Mouse (Mus musculus) kidney, embryonic 15.5 days (tissue): ENCODE data around the gene Babam2. TPM values are rescaled to one million over a fixed set of nuclear protein-coding genes. Genes with fewer than 3 reads are reported as not detected.

Experiments used
- ATAC-seq: fragments of 200-750 bp; cut with Nextera tagmentation; replicated peaks from 2 replicates; pipeline ENCODE4 v1.8.0; 2017; ENCODE audit warnings: moderate TSS enrichment; ENCODE audit not compliant: low FRiP score
- H3K27ac ChIP-seq: fragments of 300-500 bp; sonication (generic); 2 replicates; pipeline ENCODE4 v1.5.1; 2015; ENCODE audit warnings: mild to moderate bottlenecking, inconsistent platforms
- H3K27me3 ChIP-seq: fragments of 300-500 bp; sonication (generic); 2 replicates; pipeline ENCODE4 v1.6.1; 2015; ENCODE audit warnings: inconsistent platforms
- H3K36me3 ChIP-seq: fragments of 300-500 bp; sonication (generic); 2 replicates; pipeline ENCODE4 v1.6.1; 2015; ENCODE audit warnings: inconsistent platforms
- H3K4me1 ChIP-seq: fragments of 300-500 bp; sonication (generic); 2 replicates; pipeline ENCODE4 v1.6.1; 2015; ENCODE audit warnings: inconsistent platforms
- H3K4me2 ChIP-seq: fragments of 300-500 bp; sonication (generic); 2 replicates; pipeline ENCODE4 v1.6.1; 2015; ENCODE audit warnings: moderate library complexity, mild to moderate bottlenecking, inconsistent platforms
- H3K4me3 ChIP-seq: fragments of 300-500 bp; sonication (generic); replicated peaks from 2 replicates; pipeline ENCODE4 v1.5.1; 2015; ENCODE audit warnings: mild to moderate bottlenecking, inconsistent platforms
- H3K9ac ChIP-seq: fragments of 300-500 bp; sonication (generic); 2 replicates; pipeline ENCODE4 v1.6.1; 2015; ENCODE audit warnings: mild to moderate bottlenecking, inconsistent platforms
- H3K9me3 ChIP-seq: fragments of 300-500 bp; sonication (generic); replicated peaks from 2 replicates; pipeline ENCODE4 v1.6.1; 2016; ENCODE audit warnings: inconsistent platforms
- WGBS: fragments of 180-500 bp; shearing (Covaris S2); methylation state at CpG from one replicate; pipeline ENCODE4 v1.1.7; 2015; ENCODE audit warnings: mixed read lengths; 5-methylcytosine and 5-hydroxymethylcytosine counted together
- polyA plus RNA-seq: library from polyadenylated mRNA; unstranded; fragments of >200 nt; fragmentation: Nextera tagmentation; extraction: Ambion mirVana; gene quantifications from 2 replicates; pipeline ENCODE4 v1.2.1, GENCODE M21; 2015

Babam2 gene
- polyA plus RNA-seq, 1 experiment from 2014 or later: 83.2 TPM

GRCm38 (mm10) chr5:31987541-31988307 lies 290.2 kb downstream of the Babam2 start:
- peak overlapping the region; percentile 19; the same call in 1 of the 2 replicates for H3K27ac ChIP-seq
- H3K27me3 ChIP-seq: no peaks in the 10 kb centered on the region
- 81% methylated on average over 11 of the region's 11 CpGs for WGBS
- no peaks in the 10 kb centered on the region for H3K9me3 ChIP-seq
- H3K4me2 ChIP-seq: no peak overlapping the region
- peaks cover 4% of the 10 kb centered on the region; the same call in 1 of the 2 replicates for H3K4me1 ChIP-seq
- peak; percentile 78; the same call in 1 of the 2 replicates for ATAC-seq
- no peak overlapping the region for H3K9ac ChIP-seq
- H3K4me3 ChIP-seq: no peak overlapping the region
- H3K36me3 ChIP-seq: no peaks in the 10 kb centered on the region

- 57% methylated on average over 4 of the region's 4 CpGs for WGBS
- Histone ChIP-seq H3K4me2 (no peak overlapping the region), H3K4me1 (no peaks in the 10 kb centered on the region), H3K4me3 (no peak overlapping the region), H3K9me3 (no peaks in the 10 kb centered on the region), H3K36me3 (no peaks in the 10 kb centered on the region), H3K27ac (no peak overlapping the region), H3K9ac (no peak overlapping the region), H3K27me3 (no peaks in the 10 kb centered on the region)
- ATAC-seq: no peak
Measured at GRCm38 (mm10) chr5:31997189-31997954, 299.9 kb downstream of the Babam2 start.

- H3K4me2 ChIP-seq: no peak overlapping the region
- no peak overlapping the region for H3K27ac ChIP-seq
- ATAC-seq: no peak
- WGBS: 74% methylated on average over 2 of the region's 2 CpGs
- H3K36me3 ChIP-seq: no peaks in the 10 kb centered on the region
- no peaks in the 10 kb centered on the region for H3K4me1 ChIP-seq
- H3K9ac ChIP-seq: no peak overlapping the region
- H3K27me3 ChIP-seq: no peaks in the 10 kb centered on the region
- no peak overlapping the region for H3K4me3 ChIP-seq
- H3K9me3 ChIP-seq: no peaks in the 10 kb centered on the region
Measured at GRCm38 (mm10) chr5:31998806-31999205, 301.3 kb downstream of the Babam2 start.

GRCm38 (mm10) chr5:32000076-32000475 lies 302.6 kb downstream of the Babam2 start:
- no peak overlapping the region for H3K9ac ChIP-seq
- no peaks in the 10 kb centered on the region for H3K27me3 ChIP-seq
- no peak overlapping the region for H3K4me2 ChIP-seq
- H3K9me3 ChIP-seq: no peaks in the 10 kb centered on the region
- no peaks in the 10 kb centered on the region for H3K4me1 ChIP-seq
- 59% methylated on average over 3 of the region's 3 CpGs for WGBS
- H3K27ac ChIP-seq: no peak overlapping the region
- H3K36me3 ChIP-seq: no peaks in the 10 kb centered on the region
- no peak overlapping the region for H3K4me3 ChIP-seq
- ATAC-seq: no peak

GRCm38 (mm10) chr5:32001266-32001665 lies 303.8 kb downstream of the Babam2 start:
- Histone ChIP-seq H3K9ac (no peak overlapping the region), H3K4me1 (no peaks in the 10 kb centered on the region), H3K9me3 (no peaks in the 10 kb centered on the region), H3K27ac (no peak overlapping the region), H3K36me3 (no peaks in the 10 kb centered on the region), H3K4me3 (no peak overlapping the region), H3K4me2 (no peak overlapping the region), H3K27me3 (no peaks in the 10 kb centered on the region)
- no peak for ATAC-seq
- WGBS: 87% methylated on average over 9 of the region's 9 CpGs

GRCm38 (mm10) chr5:32001771-32002170 lies 304.3 kb downstream of the Babam2 start:
- WGBS: 40% methylated on average over 3 of the region's 3 CpGs
- H3K36me3 ChIP-seq: no peaks in the 10 kb centered on the region
- no peak overlapping the region for H3K4me3 ChIP-seq
- no peak overlapping the region for H3K4me2 ChIP-seq
- H3K27me3 ChIP-seq: no peaks in the 10 kb centered on the region
- no peak overlapping the region for H3K9ac ChIP-seq
- no peaks in the 10 kb centered on the region for H3K9me3 ChIP-seq
- no peaks in the 10 kb centered on the region for H3K4me1 ChIP-seq
- no peak overlapping the region for H3K27ac ChIP-seq
- ATAC-seq: no peak

GRCm38 (mm10) chr5:32008401-32008800 lies 310.9 kb downstream of the Babam2 start:
- no peak overlapping the region for H3K9ac ChIP-seq
- WGBS: 65% methylated on average over 3 of the region's 3 CpGs
- H3K27me3 ChIP-seq: no peaks in the 10 kb centered on the region
- H3K36me3 ChIP-seq: peaks cover 4% of the 10 kb centered on the region; the same call in 1 of the 2 replicates
- no peak overlapping the region for H3K4me2 ChIP-seq
- no peaks in the 10 kb centered on the region for H3K4me1 ChIP-seq
- no peak for ATAC-seq
- no peak overlapping the region for H3K4me3 ChIP-seq
- H3K9me3 ChIP-seq: no peaks in the 10 kb centered on the region
- H3K27ac ChIP-seq: no peak overlapping the region

- Histone ChIP-seq H3K36me3 (peaks cover 4% of the 10 kb centered on the region; the same call in 1 of the 2 replicates), H3K27me3 (no peaks in the 10 kb centered on the region), H3K9ac (no peak overlapping the region), H3K4me2 (no peak overlapping the region), H3K27ac (no peak overlapping the region), H3K9me3 (no peaks in the 10 kb centered on the region), H3K4me3 (no peak overlapping the region), H3K4me1 (no peaks in the 10 kb centered on the region)
- no peak for ATAC-seq
- WGBS: 68% methylated on average over 4 of the region's 4 CpGs
Measured at GRCm38 (mm10) chr5:32010056-32010455, 312.6 kb downstream of the Babam2 start.

- Histone ChIP-seq H3K4me1 (no peaks in the 10 kb centered on the region), H3K27ac (no peak overlapping the region), H3K36me3 (peaks cover 4% of the 10 kb centered on the region; the same call in 1 of the 2 replicates), H3K27me3 (no peaks in the 10 kb centered on the region), H3K9me3 (no peaks in the 10 kb centered on the region), H3K9ac (no peak overlapping the region), H3K4me2 (no peak overlapping the region), H3K4me3 (no peak overlapping the region)
- no peak for ATAC-seq
- 85% methylated on average over 2 of the region's 2 CpGs for WGBS
Measured at GRCm38 (mm10) chr5:32013053-32013452, 315.6 kb downstream of the Babam2 start.

- Histone ChIP-seq H3K4me2 (no peak overlapping the region), H3K9ac (no peak overlapping the region), H3K9me3 (no peaks in the 10 kb centered on the region), H3K4me3 (no peak overlapping the region), H3K27me3 (no peaks in the 10 kb centered on the region), H3K36me3 (peaks cover 4% of the 10 kb centered on the region; the same call in 1 of the 2 replicates), H3K27ac (no peak overlapping the region), H3K4me1 (no peaks in the 10 kb centered on the region)
- ATAC-seq: no peak
- WGBS: 89% methylated on average over 7 of the region's 7 CpGs
Measured at GRCm38 (mm10) chr5:32014786-32015185, 317.3 kb downstream of the Babam2 start.

- H3K27me3 ChIP-seq: no peaks in the 10 kb centered on the region
- H3K4me2 ChIP-seq: no peak overlapping the region
- no peak overlapping the region for H3K27ac ChIP-seq
- no peak overlapping the region for H3K4me3 ChIP-seq
- H3K4me1 ChIP-seq: no peaks in the 10 kb centered on the region
- WGBS: 84% methylated on average over 9 of the region's 9 CpGs
- no peak for ATAC-seq
- no peaks in the 10 kb centered on the region for H3K36me3 ChIP-seq
- H3K9ac ChIP-seq: no peak overlapping the region
- no peaks in the 10 kb centered on the region for H3K9me3 ChIP-seq
Measured at GRCm38 (mm10) chr5:32015949-32016478, 318.5 kb downstream of the Babam2 start.

GRCm38 (mm10) chr5:32017686-32018085 lies 320.2 kb downstream of the Babam2 start:
- no peaks in the 10 kb centered on the region for H3K9me3 ChIP-seq
- H3K9ac ChIP-seq: no peak overlapping the region
- H3K27ac ChIP-seq: no peak overlapping the region
- H3K36me3 ChIP-seq: no peaks in the 10 kb centered on the region
- no peak overlapping the region for H3K4me2 ChIP-seq
- no peaks in the 10 kb centered on the region for H3K4me1 ChIP-seq
- no peaks in the 10 kb centered on the region for H3K27me3 ChIP-seq
- ATAC-seq: no peak
- no peak overlapping the region for H3K4me3 ChIP-seq
- 71% methylated on average over 3 of the region's 3 CpGs for WGBS
